Comparison of ENCODE assay signal across 24 mouse cellular contexts in the genomic region with DNA sequence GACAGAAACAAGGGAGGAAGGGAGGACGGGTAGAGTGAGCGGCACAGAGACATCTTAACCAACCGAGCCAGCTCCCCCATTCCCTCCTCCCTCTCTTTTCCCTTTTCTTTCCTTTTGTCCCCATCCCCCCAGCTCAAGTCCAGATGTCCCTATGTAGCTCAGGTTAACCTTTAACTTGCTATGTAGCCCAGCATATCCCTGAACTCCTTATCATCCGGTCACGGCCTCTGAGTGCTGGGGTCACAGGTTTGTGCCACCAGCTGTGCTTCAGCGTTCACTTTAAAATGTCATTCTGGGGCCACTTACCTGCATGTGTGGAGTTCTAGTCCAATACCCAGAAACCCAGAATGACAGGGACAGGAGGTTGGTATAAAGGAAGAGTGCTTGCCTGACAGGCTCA. TPM values are rescaled to one million over a fixed set of nuclear protein-coding genes. Genes with fewer than 3 reads are reported as not detected.
A peak's percentile ranks its signal among the peaks of the same experiment; 100 is the strongest.
DNase-seq lines count a peak whose midpoint lies in the region; ATAC-seq and TF ChIP-seq lines count a peak whose summit lies in the region.
"Had no signal": no experiment of that assay in that cellular context is flagged by ENCODE, and none has a peak within 500 bp of the region (broad histone marks: within the 10 kb centered on the region; RNA-seq: fewer than 3 reads in every experiment).

No protein-coding gene starts in this region.

- H3K27ac ChIP-seq in intestine, embryonic 16.5 days (ENCODE audit: low read length): peak overlapping the region; percentile 69
- peak overlapping the region; percentile 59; the same call in 1 of the 2 replicates for H3K27ac ChIP-seq in kidney, embryonic 14.5 days (ENCODE audit: low read depth, low read length)
- 0 out of 2 replicates have a peak overlapping the region, but pooled peaks have one; percentile 24 for H3K27ac ChIP-seq in liver, embryonic 16.5 days (ENCODE audit: low read length)
- H3K27ac ChIP-seq in heart, embryonic 10.5 days: no peak overlapping the region
- H3K27ac ChIP-seq in thymus, adult 2 months (ENCODE audit: control insufficient read depth, insufficient read depth, low read length): no peak overlapping the region
- H3K27ac ChIP-seq: embryonic facial prominence, embryonic 15.5 days; hindbrain, embryonic 12.5 days; limb, embryonic 13.5 days; macrophage; midbrain, embryonic 12.5 days; neural tube, embryonic 12.5 days had no signal

- no peaks in the 10 kb centered on the region for H3K27me3 ChIP-seq in intestine, embryonic 16.5 days (replicated peaks; ENCODE audit: control insufficient read depth, insufficient read depth, low read length)
- no peaks in the 10 kb centered on the region for H3K27me3 ChIP-seq in kidney, embryonic 14.5 days (ENCODE audit: control insufficient read depth, insufficient read depth, low read length)
- no peaks in the 10 kb centered on the region for H3K27me3 ChIP-seq in liver, embryonic 16.5 days (ENCODE audit: control insufficient read depth, insufficient read depth, low read depth, low read length)
- H3K27me3 ChIP-seq in heart, embryonic 10.5 days (ENCODE audit: insufficient read depth, poor library complexity, severe bottlenecking): no peaks in the 10 kb centered on the region
- no peaks in the 10 kb centered on the region for H3K27me3 ChIP-seq in thymus, adult 2 months (ENCODE audit: control insufficient read depth, insufficient read depth, low read length)
- H3K27me3 ChIP-seq: CH12.LX; embryonic facial prominence, embryonic 15.5 days; hindbrain, embryonic 12.5 days; limb, embryonic 13.5 days; midbrain, embryonic 12.5 days; neural tube, embryonic 12.5 days had no signal

- TF ChIP-seq CTCF in thymus, adult 2 months (IDR thresholded peaks at IDR 0.05; ENCODE audit: borderline replicate concordance, control insufficient read depth, extremely low read depth, insufficient read depth, low read length, poor library complexity): no peak

- peak; percentile 83 for ATAC-seq in intestine, embryonic 16.5 days
- no peak for ATAC-seq in kidney, embryonic 14.5 days (ENCODE audit: low FRiP score, low TSS enrichment)
- ATAC-seq in liver, embryonic 16.5 days (ENCODE audit: low read depth): peak; percentile 69
- ATAC-seq: forebrain, embryonic 16.5 days; inflammation-experienced regulatory T-cells, adult 6 months had no signal

- H3K4me1 ChIP-seq in intestine, embryonic 16.5 days (ENCODE audit: control insufficient read depth, insufficient read depth, low read length): peaks cover 24% of the 10 kb centered on the region
- no peaks in the 10 kb centered on the region for H3K4me1 ChIP-seq in kidney, embryonic 14.5 days (ENCODE audit: control insufficient read depth, insufficient read depth, low read length)
- peaks cover 29% of the 10 kb centered on the region for H3K4me1 ChIP-seq in liver, embryonic 16.5 days (ENCODE audit: control insufficient read depth, low read depth, low read length)
- H3K4me1 ChIP-seq in heart, embryonic 10.5 days: peaks cover 8% of the 10 kb centered on the region
- no peaks in the 10 kb centered on the region; the same call in 1 of the 2 replicates for H3K4me1 ChIP-seq in thymus, adult 2 months (replicated peaks; ENCODE audit: control insufficient read depth, insufficient read depth, low read length)
- H3K4me1 ChIP-seq: hindbrain, embryonic 12.5 days; midbrain, embryonic 12.5 days; neural tube, embryonic 12.5 days had no signal

- TF ChIP-seq POLR2A in thymus, adult 2 months (IDR thresholded peaks at IDR 0.05; ENCODE audit: control insufficient read depth, extremely low read depth, insufficient read depth, low read length, poor library complexity): no peak

- no peak overlapping the region for H3K4me3 ChIP-seq in intestine, embryonic 16.5 days (ENCODE audit: low read length)
- no peak overlapping the region for H3K4me3 ChIP-seq in kidney, embryonic 14.5 days (ENCODE audit: low read length)
- H3K4me3 ChIP-seq in liver, embryonic 16.5 days (ENCODE audit: low read depth, low read length): no peak overlapping the region
- no peak overlapping the region for H3K4me3 ChIP-seq in heart, embryonic 10.5 days
- H3K4me3 ChIP-seq in thymus, adult 2 months (ENCODE audit: control insufficient read depth, insufficient read depth, low read length): no peak overlapping the region
- H3K4me3 ChIP-seq: embryonic facial prominence, embryonic 15.5 days; hindbrain, embryonic 12.5 days; limb, embryonic 13.5 days; midbrain, embryonic 12.5 days; neural tube, embryonic 12.5 days had no signal

- no peaks in the 10 kb centered on the region for H3K36me3 ChIP-seq in intestine, embryonic 16.5 days (ENCODE audit: control insufficient read depth, insufficient read depth, low read length)
- H3K36me3 ChIP-seq in kidney, embryonic 14.5 days (ENCODE audit: control insufficient read depth, insufficient read depth, low read length): no peaks in the 10 kb centered on the region
- H3K36me3 ChIP-seq in liver, embryonic 16.5 days (ENCODE audit: control insufficient read depth, insufficient read depth): no peaks in the 10 kb centered on the region
- H3K36me3 ChIP-seq in heart, embryonic 10.5 days: no peaks in the 10 kb centered on the region
- no peaks in the 10 kb centered on the region for H3K36me3 ChIP-seq in thymus, adult 2 months (ENCODE audit: control insufficient read depth, insufficient read depth, low read length)
- H3K36me3 ChIP-seq: embryonic facial prominence, embryonic 15.5 days; hindbrain, embryonic 12.5 days; limb, embryonic 13.5 days; midbrain, embryonic 12.5 days; neural tube, embryonic 12.5 days had no signal

- H3K9ac ChIP-seq in intestine, embryonic 16.5 days (ENCODE audit: low read depth, low read length): no peak overlapping the region
- no peak overlapping the region for H3K9ac ChIP-seq in kidney, embryonic 14.5 days (ENCODE audit: low read depth, low read length)
- no peak overlapping the region for H3K9ac ChIP-seq in liver, embryonic 16.5 days (ENCODE audit: low read depth, low read length)
- H3K9ac ChIP-seq: embryonic facial prominence, embryonic 15.5 days; hindbrain, embryonic 12.5 days; limb, embryonic 13.5 days; midbrain, embryonic 12.5 days; neural tube, embryonic 12.5 days had no signal

- 51% methylated on average over 6 of the region's 6 CpGs for WGBS in intestine, embryonic 16.5 days
- WGBS in kidney, embryonic 14.5 days: 61% methylated on average over 6 of the region's 6 CpGs
- WGBS in liver, embryonic 16.5 days (ENCODE audit: insufficient replicate concordance): 71% methylated on average over 6 of the region's 6 CpGs
- 73% methylated on average over 6 of the region's 6 CpGs for WGBS in heart, embryonic 10.5 days
- WGBS in thymus, adult 2 months: over 99% methylated on average over 6 of the region's 6 CpGs

- DNase-seq in liver: peak; percentile 30
- no peak for DNase-seq in left cerebral cortex, adult 18-20 months (ENCODE audit: low spot score in 2 of 2)
- DNase-seq in heart, embryonic 10.5 days (ENCODE audit: low spot score): no peak
- no peak for DNase-seq in thymus, adult 2 months
- no peak for DNase-seq in thymus, postnatal 25 days
- DNase-seq: adrenal gland, postnatal 14 days; cerebellum, adult 11-12 months; cerebellum, postnatal 25 days; heart, postnatal 10 days; layer of hippocampus, adult 9-11 months; spleen, adult 18-20 months had no signal

- H3K4me2 ChIP-seq in intestine, embryonic 16.5 days (ENCODE audit: low read depth, low read length): no peak overlapping the region
- no peak overlapping the region for H3K4me2 ChIP-seq in kidney, embryonic 14.5 days (replicated peaks; ENCODE audit: low read depth, low read length)
- no peak overlapping the region for H3K4me2 ChIP-seq in liver, embryonic 16.5 days (ENCODE audit: low read depth, low read length)
- H3K4me2 ChIP-seq: embryonic facial prominence, embryonic 15.5 days; heart, embryonic 11.5 days; hindbrain, embryonic 12.5 days; limb, embryonic 13.5 days; midbrain, embryonic 12.5 days; neural tube, embryonic 12.5 days had no signal

- H3K9me3 ChIP-seq in intestine, embryonic 16.5 days (ENCODE audit: control insufficient read depth, low read length): no peaks in the 10 kb centered on the region
- H3K9me3 ChIP-seq in kidney, embryonic 14.5 days (ENCODE audit: control insufficient read depth, low read length): no peaks in the 10 kb centered on the region
- no peaks in the 10 kb centered on the region for H3K9me3 ChIP-seq in liver, embryonic 16.5 days (replicated peaks; ENCODE audit: control insufficient read depth, low read length)
- no peaks in the 10 kb centered on the region for H3K9me3 ChIP-seq in heart, embryonic 10.5 days
- H3K9me3 ChIP-seq: embryonic facial prominence, embryonic 15.5 days; hindbrain, embryonic 12.5 days; midbrain, embryonic 12.5 days; neural tube, embryonic 12.5 days had no signal

RNA-seq across cellular contexts. Expression of a gene that starts 6.8 kb away (rescaled TPM):
- 48.0 and 53.7 TPM in 2 replicates for polyA plus RNA-seq in intestine, embryonic 16.5 days (2015; fragmentation: Nextera tagmentation; extraction: Ambion mirVana)
- polyA plus RNA-seq in kidney, embryonic 14.5 days (2014; fragmentation: Nextera tagmentation; extraction: Ambion mirVana): 17.9 and 49.4 TPM in 2 replicates
- polyA plus RNA-seq in liver, embryonic 16.5 days (2015; fragmentation: Nextera tagmentation; extraction: Ambion mirVana): 46.1 and 48.9 TPM in 2 replicates
- 10 to 100 TPM; 44.6 to 49.3 TPM for total RNA-seq in left cerebral cortex, adult 18-20 months (2021)
- 44.9 and 46.1 TPM in 2 replicates for polyA plus RNA-seq in heart, embryonic 10.5 days (2016; fragmentation: Nextera tagmentation; extraction: Ambion mirVana)
- polyA plus RNA-seq in thymus, adult 2 months (2012; rRNA removed): 45.8 and 55.0 TPM in 2 replicates

RNA-seq across cellular contexts. Expression of a gene that starts 39.9 kb away (rescaled TPM):
- 10.6 and 11.0 TPM in 2 replicates for polyA plus RNA-seq in intestine, embryonic 16.5 days (2015; fragmentation: Nextera tagmentation; extraction: Ambion mirVana)
- polyA plus RNA-seq in kidney, embryonic 14.5 days (2014; fragmentation: Nextera tagmentation; extraction: Ambion mirVana): 3.3 and 6.1 TPM in 2 replicates
- polyA plus RNA-seq in liver, embryonic 16.5 days (2015; fragmentation: Nextera tagmentation; extraction: Ambion mirVana): 2.8 and 3.7 TPM in 2 replicates
- 10 to 100 TPM; 78.2 to 91.1 TPM for total RNA-seq in left cerebral cortex, adult 18-20 months (2021)
- polyA plus RNA-seq in heart, embryonic 10.5 days (2016; fragmentation: Nextera tagmentation; extraction: Ambion mirVana): 13.5 and 14.2 TPM in 2 replicates
- polyA plus RNA-seq in thymus, adult 2 months (2012; rRNA removed): 5.1 and 9.4 TPM in 2 replicates
- total RNA-seq: CH12.LX had no signal
- polyA plus RNA-seq: macrophage had no signal

Comparison
In these comparisons a context has a peak if more than half of its experiments do, and no peak if none do; other contexts are left out.
1. H3K27ac ChIP-seq: peak in intestine, embryonic 16.5 days (single experiment), kidney, embryonic 14.5 days (single experiment) and liver, embryonic 16.5 days (single experiment); none in heart, embryonic 10.5 days (single experiment) and thymus, adult 2 months (single experiment).